Mouse (Mus musculus): ENCODE data around the gene Il17d. TPM values are rescaled to one million over a fixed set of nuclear protein-coding genes. Genes with fewer than 3 reads are reported as not detected.

Gene Il17d
- polyA plus RNA-seq, 2 experiments from 2014 or later: not detected

Other genes starting within 250 kb of the Il17d start
- gene Cryl1, start 126.2 kb upstream of the Il17d start, polyA plus RNA-seq (2017; shearing (Covaris generic)): 10 to 100 TPM; 19.0 to 33.0 TPM
- 1 to 10 TPM; 3.1 to 7.1 TPM for gene Ift88, start 100.7 kb upstream of the Il17d start, polyA plus RNA-seq (2017; shearing (Covaris generic))
- 100 to 1,000 TPM; 125 to 131 TPM for gene Eef1akmt1, start 46.8 kb downstream of the Il17d start, polyA plus RNA-seq (2017; shearing (Covaris generic))
- gene Xpo4, start 140.7 kb downstream of the Il17d start, polyA plus RNA-seq (2017; shearing (Covaris generic)): 10 to 100 TPM; 26.9 to 29.6 TPM
- not detected for gene Gm49361, start 221.3 kb downstream of the Il17d start, polyA plus RNA-seq (2017; shearing (Covaris generic))
- gene Lats2, start 233.6 kb downstream of the Il17d start, polyA plus RNA-seq (2017; shearing (Covaris generic)): 10 to 100 TPM; 25.6 to 25.8 TPM